Mouse (Mus musculus): ENCODE measurements around the gene Znrf2.

DNA sequence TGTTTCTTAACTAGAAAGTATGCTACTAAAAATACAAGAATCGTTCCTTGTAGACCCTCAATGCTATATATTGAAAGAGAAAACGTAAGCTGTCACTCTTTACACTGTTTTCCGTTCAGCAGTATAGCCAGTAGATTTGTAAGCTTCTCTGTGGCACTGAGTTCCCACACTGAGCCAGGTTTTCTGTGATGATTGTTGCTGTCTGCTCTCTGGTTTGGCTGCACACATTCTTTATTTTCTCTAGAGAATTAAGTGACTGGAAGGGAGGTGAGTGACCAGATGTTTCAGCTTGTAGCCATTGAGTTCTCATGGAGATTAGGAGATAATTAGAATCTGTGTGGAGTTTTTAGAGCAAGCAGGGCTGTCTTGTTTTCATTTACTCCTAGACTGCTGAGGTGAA lies 3.0 kb downstream of the Znrf2 start:
- no peak for TF ChIP-seq CTCF (IDR thresholded peaks at IDR 0.05; ENCODE audit: low read depth)
- TF ChIP-seq EP300 (IDR thresholded peaks at IDR 0.05; ENCODE audit: low read depth) = no peak

All from liver, embryonic 14.5 days (tissue).